Mouse (Mus musculus) limb, embryonic 10.5 days (tissue): ENCODE measurements around the gene Ntn3. TPM values are rescaled to one million over a fixed set of nuclear protein-coding genes. Genes with fewer than 3 reads are reported as not detected.
A peak's percentile ranks its signal among the peaks of the same experiment; 100 is the strongest.

Source experiments
- DNase-seq: peaks from one replicate; pipeline ENCODE4 v3.0.0-alpha.2; 2017; ENCODE audit warnings: low spot score
- H3K27ac ChIP-seq: fragments of 300-500 bp; sonication (generic); 2 replicates; pipeline ENCODE4 v1.5.1; 2016; ENCODE audit warnings: mild to moderate bottlenecking
- H3K27me3 ChIP-seq: fragments of 300-500 bp; sonication (generic); 2 replicates; pipeline ENCODE4 v1.6.1; 2016; ENCODE audit warnings: low read depth, mild to moderate bottlenecking; ENCODE audit not compliant: poor library complexity, severe bottlenecking
- H3K36me3 ChIP-seq: fragments of 300-500 bp; sonication (generic); 2 replicates; pipeline ENCODE4 v1.6.1; 2016; ENCODE audit warnings: mild to moderate bottlenecking, moderate library complexity
- H3K4me1 ChIP-seq: fragments of 300-500 bp; sonication (generic); 2 replicates; pipeline ENCODE4 v1.6.1; 2016
- H3K4me3 ChIP-seq: fragments of 300-500 bp; sonication (generic); 2 replicates; pipeline ENCODE4 v1.5.1; 2016; ENCODE audit warnings: mild to moderate bottlenecking, moderate library complexity
- H3K9me3 ChIP-seq: fragments of 300-500 bp; sonication (generic); replicated peaks from 2 replicates; pipeline ENCODE4 v1.6.1; 2016; ENCODE audit warnings: mild to moderate bottlenecking
- WGBS: fragments of 180-500 bp; shearing (Covaris S2); methylation state at CpG from one replicate; pipeline ENCODE4 v1.1.7; 2016; 5-methylcytosine and 5-hydroxymethylcytosine counted together
- polyA plus RNA-seq: library from polyadenylated mRNA; unstranded; fragments of >200 nt; fragmentation: Nextera tagmentation; extraction: Ambion mirVana; gene quantifications from 2 replicates; pipeline ENCODE4 v1.2.1, GENCODE M21; 2016

Gene Ntn3
- polyA plus RNA-seq, 1 experiment from 2014 or later: 10.7 TPM

GRCm38 (mm10) chr17:24206451-24207351 lies 2.6 kb downstream of the Ntn3 start:
- peaks cover 4% of the 10 kb centered on the region; the same call in 1 of the 2 replicates for H3K36me3 ChIP-seq
- peaks cover 22% of the 10 kb centered on the region for H3K27me3 ChIP-seq
- peak; percentile 70 for DNase-seq
- H3K4me1 ChIP-seq: peaks cover 79% of the 10 kb centered on the region
- peak overlapping the region; percentile 70 for H3K4me3 ChIP-seq
- H3K27ac ChIP-seq: peak overlapping the region; percentile 87
- H3K9me3 ChIP-seq: no peaks in the 10 kb centered on the region
- 6% methylated on average over 62 of the region's 62 CpGs for WGBS

GRCm38 (mm10) chr17:24205908-24206361 lies 3.4 kb downstream of the Ntn3 start:
- Histone ChIP-seq H3K36me3 (peaks cover 4% of the 10 kb centered on the region; the same call in 1 of the 2 replicates), H3K4me3 (peak overlapping the region; percentile 70), H3K9me3 (no peaks in the 10 kb centered on the region), H3K4me1 (peaks cover 71% of the 10 kb centered on the region), H3K27me3 (peaks cover 22% of the 10 kb centered on the region), H3K27ac (peak overlapping the region; percentile 87)
- WGBS: 8% methylated on average over 15 of the region's 15 CpGs
- no peak for DNase-seq

GRCm38 (mm10) chr17:24205284-24205888 lies 3.9 kb downstream of the Ntn3 start, which contains the start of gene Tbc1d24:
TSS of gene Tbc1d24 (minus strand) at chr17:24205562.
- H3K4me1 ChIP-seq: peaks cover 66% of the 10 kb centered on the region
- H3K9me3 ChIP-seq: no peaks in the 10 kb centered on the region
- under 1% methylated on average over 65 of the region's 65 CpGs for WGBS
- H3K36me3 ChIP-seq: peaks cover 4% of the 10 kb centered on the region; the same call in 1 of the 2 replicates
- peak; percentile 97 for DNase-seq
- H3K27me3 ChIP-seq: peaks cover 22% of the 10 kb centered on the region
- H3K4me3 ChIP-seq: peak within 1 kb of the TSS; percentile 70
- H3K27ac ChIP-seq: peak within 1 kb of the TSS; percentile 87

DNA sequence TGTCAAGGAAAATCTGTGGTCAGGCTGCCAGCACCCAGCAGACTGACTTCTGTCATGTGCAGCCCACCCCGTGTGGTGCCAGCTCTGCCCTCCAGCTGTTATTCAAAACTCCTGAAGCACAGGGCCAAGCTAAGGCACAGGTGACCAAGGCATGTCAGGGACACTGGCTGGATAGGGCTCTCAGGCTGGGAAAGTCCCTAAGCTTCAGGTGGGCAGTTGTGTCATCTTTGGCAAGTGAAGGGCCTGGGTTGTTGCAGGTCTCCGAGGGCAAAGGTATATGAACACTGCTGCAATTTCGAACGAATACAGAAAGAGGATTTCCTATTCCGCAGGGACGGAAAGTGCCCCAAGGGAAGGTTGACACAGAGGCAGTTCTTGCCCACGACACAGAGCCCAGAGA lies 4.5 kb downstream of the Ntn3 start:
- H3K4me1 ChIP-seq: peaks cover 61% of the 10 kb centered on the region
- 13% methylated on average over 7 of the region's 7 CpGs for WGBS
- peaks cover 22% of the 10 kb centered on the region for H3K27me3 ChIP-seq
- DNase-seq: peak; percentile 53
- no peaks in the 10 kb centered on the region for H3K9me3 ChIP-seq
- peaks cover 4% of the 10 kb centered on the region; the same call in 1 of the 2 replicates for H3K36me3 ChIP-seq
- H3K4me3 ChIP-seq: peak overlapping the region; percentile 70
- H3K27ac ChIP-seq: peak overlapping the region; percentile 87

GRCm38 (mm10) chr17:24203611-24204534 lies 5.5 kb downstream of the Ntn3 start:
- peaks cover 22% of the 10 kb centered on the region for H3K27me3 ChIP-seq
- H3K27ac ChIP-seq: no peak overlapping the region
- no peak overlapping the region for H3K4me3 ChIP-seq
- WGBS: 79% methylated on average over 3 of the region's 3 CpGs
- DNase-seq: no peak
- H3K36me3 ChIP-seq: peaks cover 4% of the 10 kb centered on the region; the same call in 1 of the 2 replicates
- no peaks in the 10 kb centered on the region for H3K9me3 ChIP-seq
- H3K4me1 ChIP-seq: peaks cover 51% of the 10 kb centered on the region

- no peak for DNase-seq
- Histone ChIP-seq H3K9me3 (no peaks in the 10 kb centered on the region), H3K27me3 (peaks cover 22% of the 10 kb centered on the region), H3K36me3 (peaks cover 4% of the 10 kb centered on the region; the same call in 1 of the 2 replicates), H3K4me3 (no peak overlapping the region), H3K4me1 (peaks cover 43% of the 10 kb centered on the region), H3K27ac (no peak overlapping the region)
- 54% methylated on average over 4 of the region's 4 CpGs for WGBS
Observed at GRCm38 (mm10) chr17:24203068-24203467, 6.3 kb downstream of the Ntn3 start.

DNA sequence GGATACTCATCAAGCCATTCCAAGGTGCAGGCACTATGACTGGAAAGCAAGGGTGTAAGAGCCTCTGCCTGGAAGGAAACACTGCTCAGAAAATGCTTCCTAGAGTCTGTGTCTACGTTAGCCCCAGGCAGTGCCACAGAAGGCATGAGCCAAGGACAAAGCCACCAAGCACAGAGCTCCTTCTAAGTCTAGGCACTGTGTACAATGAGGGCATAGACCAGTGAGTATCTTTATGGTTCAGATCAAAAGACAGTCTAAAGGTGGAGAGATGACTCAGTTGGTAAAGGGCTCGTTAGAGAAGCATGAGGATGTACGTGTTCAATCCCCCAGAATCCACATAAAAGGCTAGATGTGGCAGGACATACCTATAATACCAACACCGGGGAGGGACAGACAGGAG lies 8.2 kb downstream of the Ntn3 start:
- Histone ChIP-seq H3K9me3 (no peaks in the 10 kb centered on the region), H3K27ac (no peak overlapping the region), H3K4me1 (peaks cover 23% of the 10 kb centered on the region), H3K27me3 (peaks cover 3% of the 10 kb centered on the region), H3K36me3 (no peaks in the 10 kb centered on the region), H3K4me3 (no peak overlapping the region)
- no peak for DNase-seq
- 85% methylated on average over 4 of the region's 4 CpGs for WGBS

- no peak for DNase-seq
- Histone ChIP-seq H3K4me3 (no peak overlapping the region), H3K4me1 (peaks cover 10% of the 10 kb centered on the region), H3K27ac (no peak overlapping the region), H3K9me3 (no peaks in the 10 kb centered on the region), H3K27me3 (no peaks in the 10 kb centered on the region), H3K36me3 (no peaks in the 10 kb centered on the region)
- WGBS: 64% methylated on average over 4 of the region's 4 CpGs
Observed at GRCm38 (mm10) chr17:24199741-24200140, 9.6 kb downstream of the Ntn3 start.

DNA sequence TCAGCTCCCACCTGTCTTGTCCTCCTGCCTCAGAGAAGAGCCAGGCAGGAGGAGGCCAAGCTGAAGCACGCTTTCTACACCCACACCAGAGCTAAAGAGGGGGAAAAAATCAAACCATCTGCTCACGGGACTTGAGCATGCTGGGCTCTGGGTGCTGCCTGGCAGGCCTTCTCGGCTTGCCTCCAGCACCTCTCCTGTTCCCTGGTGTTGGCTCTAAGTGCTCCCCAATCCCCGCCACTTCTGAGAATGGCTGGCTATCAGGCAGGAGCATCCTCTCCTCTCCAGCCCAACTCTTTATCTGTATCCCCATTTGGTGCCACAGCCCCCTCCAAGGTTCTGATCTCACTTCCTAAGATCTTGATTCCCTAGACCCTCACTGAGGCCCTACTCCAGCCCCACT lies 10.1 kb downstream of the Ntn3 start:
- WGBS: 78% methylated on average over 4 of the region's 4 CpGs
- Histone ChIP-seq H3K4me1 (peaks cover 8% of the 10 kb centered on the region), H3K27ac (no peak overlapping the region)

GRCm38 (mm10) chr17:24197032-24197824 lies 12.1 kb downstream of the Ntn3 start:
- no peaks in the 10 kb centered on the region for H3K27me3 ChIP-seq
- H3K27ac ChIP-seq: no peak overlapping the region
- no peaks in the 10 kb centered on the region for H3K9me3 ChIP-seq
- H3K4me3 ChIP-seq: no peak overlapping the region
- DNase-seq: no peak
- WGBS: 73% methylated on average over 15 of the region's 15 CpGs
- H3K36me3 ChIP-seq: no peaks in the 10 kb centered on the region
- peaks cover 9% of the 10 kb centered on the region; the same call in 1 of the 2 replicates for H3K4me1 ChIP-seq

More for the DNA sequence above, 10.1 kb downstream of the Ntn3 start:
- Histone ChIP-seq H3K9me3 (no peaks in the 10 kb centered on the region), H3K4me3 (no peak overlapping the region), H3K36me3 (no peaks in the 10 kb centered on the region), H3K27me3 (no peaks in the 10 kb centered on the region)
- no peak for DNase-seq

GRCm38 (mm10) chr17:24195349-24195748 lies 14.0 kb downstream of the Ntn3 start:
- WGBS: 82% methylated on average over 2 of the region's 2 CpGs
- no peak overlapping the region for H3K27ac ChIP-seq
- H3K4me1 ChIP-seq: peaks cover 9% of the 10 kb centered on the region; the same call in 1 of the 2 replicates
- no peak overlapping the region for H3K4me3 ChIP-seq
- no peaks in the 10 kb centered on the region for H3K36me3 ChIP-seq
- no peaks in the 10 kb centered on the region for H3K9me3 ChIP-seq
- no peaks in the 10 kb centered on the region for H3K27me3 ChIP-seq
- no peak for DNase-seq
